ENCODE assay signal across 22 mouse cellular contexts in genomic region chr17:28815384-28816004, GRCm38 (mm10). TPM values are rescaled to one million over a fixed set of nuclear protein-coding genes. Genes with fewer than 3 reads are reported as not detected.
A peak's percentile ranks its signal among the peaks of the same experiment; 100 is the strongest.
DNase-seq lines count a peak whose midpoint lies in the region; ATAC-seq and TF ChIP-seq lines count a peak whose summit lies in the region.
"Had no signal": no experiment of that assay in that cellular context is flagged by ENCODE, and none has a peak within 500 bp of the region (broad histone marks: within the 10 kb centered on the region; RNA-seq: fewer than 3 reads in every experiment).

No protein-coding gene starts in this region.

- no peak for TF ChIP-seq CTCF in heart, postnatal 0 days (IDR thresholded peaks at IDR 0.05; ENCODE audit: low read depth)
- no peak for TF ChIP-seq CTCF in small intestine, adult 2 months (IDR thresholded peaks at IDR 0.05; ENCODE audit: extremely low read depth, insufficient read length, insufficient replicate concordance, low read depth, low read length)

- 45% methylated on average over 10 of the region's 10 CpGs for WGBS in heart, embryonic 11.5 days (ENCODE audit: insufficient replicate concordance)
- WGBS in heart, postnatal 0 days = 18% methylated on average over 10 of the region's 10 CpGs
- WGBS in liver, embryonic 15.5 days (ENCODE audit: insufficient replicate concordance) = 67% methylated on average over 10 of the region's 10 CpGs
- 45% methylated on average over 10 of the region's 10 CpGs for WGBS in small intestine, adult 2 months

- no peak overlapping the region for H3K4me3 ChIP-seq in heart, embryonic 11.5 days (ENCODE audit: low read depth, low read length)
- no peak overlapping the region for H3K4me3 ChIP-seq in heart, postnatal 0 days (ENCODE audit: low read depth, low read length)
- no peak overlapping the region for H3K4me3 ChIP-seq in liver, embryonic 15.5 days (replicated peaks)
- H3K4me3 ChIP-seq in small intestine, adult 2 months (ENCODE audit: low read depth, low read length) = no peak overlapping the region
- H3K4me3 ChIP-seq: hindbrain, embryonic 13.5 days; left cerebral cortex, adult 2 months; lung, embryonic 15.5 days; midbrain, embryonic 10.5 days had no signal

- no peaks in the 10 kb centered on the region for H3K9me3 ChIP-seq in heart, embryonic 11.5 days (replicated peaks; ENCODE audit: control insufficient read depth, low read length)
- no peaks in the 10 kb centered on the region for H3K9me3 ChIP-seq in heart, postnatal 0 days (replicated peaks; ENCODE audit: control insufficient read depth, low read length)
- no peaks in the 10 kb centered on the region for H3K9me3 ChIP-seq in liver, embryonic 15.5 days (replicated peaks)
- H3K9me3 ChIP-seq: hindbrain, embryonic 13.5 days; lung, embryonic 15.5 days; midbrain, embryonic 10.5 days had no signal

- peaks cover 45% of the 10 kb centered on the region for H3K36me3 ChIP-seq in heart, embryonic 11.5 days (ENCODE audit: control insufficient read depth, insufficient read depth, low read length)
- peaks cover 60% of the 10 kb centered on the region for H3K36me3 ChIP-seq in heart, postnatal 0 days (replicated peaks; ENCODE audit: control insufficient read depth, insufficient read depth, low read length)
- peaks cover 100% of the 10 kb centered on the region for H3K36me3 ChIP-seq in liver, embryonic 15.5 days (replicated peaks)
- H3K36me3 ChIP-seq in small intestine, adult 2 months (ENCODE audit: control insufficient read depth, insufficient read depth, low read length) = peaks cover 39% of the 10 kb centered on the region

- no peak overlapping the region; the same call in 1 of the 2 replicates for H3K4me2 ChIP-seq in heart, embryonic 11.5 days
- H3K4me2 ChIP-seq in heart, postnatal 0 days (ENCODE audit: low read depth, low read length) = no peak overlapping the region
- no peak overlapping the region for H3K4me2 ChIP-seq in liver, embryonic 15.5 days
- H3K4me2 ChIP-seq: hindbrain, embryonic 13.5 days; lung, embryonic 15.5 days had no signal

- H3K9ac ChIP-seq in heart, embryonic 11.5 days (ENCODE audit: low read depth, low read length) = no peak overlapping the region
- H3K9ac ChIP-seq in heart, postnatal 0 days (replicated peaks; ENCODE audit: low read depth, low read length) = no peak overlapping the region
- no peak overlapping the region for H3K9ac ChIP-seq in liver, embryonic 15.5 days
- H3K9ac ChIP-seq: hindbrain, embryonic 13.5 days; lung, embryonic 15.5 days had no signal

- ATAC-seq in heart, embryonic 11.5 days (replicated peaks; ENCODE audit: insufficient number of reproducible peaks, low FRiP score, low TSS enrichment) = 0 out of 2 replicates have a peak, but pooled peaks have one; percentile 52
- peak; percentile 65 for ATAC-seq in heart, postnatal 0 days (ENCODE audit: insufficient read depth, low read depth)
- ATAC-seq in liver, embryonic 15.5 days (ENCODE audit: insufficient read depth) = no peak
- ATAC-seq: forebrain, embryonic 16.5 days had no signal

- peak overlapping the region; percentile 79 for H3K27ac ChIP-seq in heart, embryonic 11.5 days (ENCODE audit: low read depth, low read length)
- peak overlapping the region; percentile 22 for H3K27ac ChIP-seq in heart, postnatal 0 days (ENCODE audit: low read depth)
- H3K27ac ChIP-seq in liver, embryonic 15.5 days (replicated peaks) = peak overlapping the region; percentile 38; the same call in 1 of the 2 replicates
- peak overlapping the region; percentile 68 for H3K27ac ChIP-seq in small intestine, adult 2 months (ENCODE audit: insufficient read depth, low read depth, low read length)
- H3K27ac ChIP-seq: hindbrain, embryonic 13.5 days; left cerebral cortex, adult 2 months; lung, embryonic 15.5 days; midbrain, embryonic 10.5 days had no signal

- no peak for DNase-seq in heart, adult 8-10 months (ENCODE audit: low spot score)
- DNase-seq in heart, postnatal 0 days (ENCODE audit: low spot score) = no peak
- no peak for DNase-seq in heart, postnatal 36 days
- no peak for DNase-seq in liver
- DNase-seq in layer of hippocampus, adult 8-10 months (ENCODE audit: low spot score in 2 of 2) = no peak
- DNase-seq: adrenal gland, postnatal 25 days; cerebellum, adult 8-10 months; cerebellum, postnatal 36 days; gastrocnemius, postnatal 14 days; layer of hippocampus, adult 9-11 months; thymus, postnatal 36 days had no signal

- TF ChIP-seq POLR2A in small intestine, adult 2 months (IDR thresholded peaks at IDR 0.05; ENCODE audit: low read depth, low read length) = no peak

- intact Hi-C loops in heart, postnatal 36 days (cut with DNase I) = no loop called here

- no peak for TF ChIP-seq EP300 in heart, postnatal 0 days (IDR thresholded peaks at IDR 0.05; ENCODE audit: low read depth)

- H3K4me1 ChIP-seq in heart, embryonic 11.5 days (ENCODE audit: control insufficient read depth, insufficient read depth, low read length) = peaks cover 19% of the 10 kb centered on the region
- H3K4me1 ChIP-seq in heart, postnatal 0 days (ENCODE audit: control insufficient read depth, insufficient read depth) = no peaks in the 10 kb centered on the region; the same call in 1 of the 2 replicates
- H3K4me1 ChIP-seq in liver, embryonic 15.5 days (replicated peaks) = peaks cover 49% of the 10 kb centered on the region
- H3K4me1 ChIP-seq in small intestine, adult 2 months (ENCODE audit: control insufficient read depth, insufficient read depth, insufficient read length, low read length) = peaks cover 43% of the 10 kb centered on the region
- H3K4me1 ChIP-seq: hindbrain, embryonic 13.5 days; lung, embryonic 15.5 days; midbrain, embryonic 10.5 days had no signal

- no peaks in the 10 kb centered on the region for H3K27me3 ChIP-seq in heart, embryonic 11.5 days (ENCODE audit: control insufficient read depth, insufficient read depth, low read length)
- H3K27me3 ChIP-seq in heart, postnatal 0 days (ENCODE audit: control insufficient read depth, insufficient read depth, low read length) = no peaks in the 10 kb centered on the region
- H3K27me3 ChIP-seq in liver, embryonic 15.5 days = no peaks in the 10 kb centered on the region
- H3K27me3 ChIP-seq in small intestine, adult 2 months (ENCODE audit: control insufficient read depth, insufficient read depth, low read length) = no peaks in the 10 kb centered on the region
- H3K27me3 ChIP-seq: hindbrain, embryonic 13.5 days; lung, embryonic 15.5 days had no signal

RNA-seq across cellular contexts. Expression of gene Brpf3, which starts 14.6 kb away (rescaled TPM):
- polyA plus RNA-seq in heart, embryonic 11.5 days (2014; fragmentation: Nextera tagmentation; extraction: Ambion mirVana) = 12.1 and 13.4 TPM in 2 replicates
- 10 to 100 TPM in 3 of 4 experiments, 1 to 10 TPM in 1; 8.5 to 15.3 (median 14.6) TPM for total RNA-seq in heart, adult 8-10 months (2022)
- total RNA-seq in heart, postnatal 0 days (2014; rRNA removed; ENCODE audit: low replicate concordance) = 4.6 and 27.8 TPM in 2 replicates
- polyA plus RNA-seq in heart, postnatal 0 days (2015; fragmentation: Nextera tagmentation; extraction: Ambion mirVana) = 2.7 and 3.4 TPM in 2 replicates
- 10 to 100 TPM; 15.9 to 17.3 TPM for total RNA-seq in heart, postnatal 36 days (2021)
- 74.7 and 78.4 TPM in 2 replicates for polyA plus RNA-seq in liver, embryonic 15.5 days (2015; fragmentation: Nextera tagmentation; extraction: Ambion mirVana)
- polyA plus RNA-seq in small intestine, adult 2 months (2012; rRNA removed) = 39.3 and 109 TPM in 2 replicates
- total RNA-seq in layer of hippocampus, adult 8-10 months (2022) = 10 to 100 TPM; 39.8 to 56.2 (median 50.5) TPM

RNA-seq across cellular contexts. Expression of gene Pnpla1, which starts 42.7 kb away (rescaled TPM):
- 0.06 TPM in 1 of 2 replicates, not detected in the other for polyA plus RNA-seq in heart, embryonic 11.5 days (2014; fragmentation: Nextera tagmentation; extraction: Ambion mirVana)
- under 1 TPM in 2 of 4 experiments, not detected in 2; 0.05 to 0.11 TPM for total RNA-seq in heart, adult 8-10 months (2022)
- total RNA-seq in heart, postnatal 0 days (2014; rRNA removed; ENCODE audit: low replicate concordance) = not detected in 2 replicates
- polyA plus RNA-seq in heart, postnatal 0 days (2015; fragmentation: Nextera tagmentation; extraction: Ambion mirVana) = 0.03 and 0.04 TPM in 2 replicates
- not detected for total RNA-seq in heart, postnatal 36 days (2021)
- 0.06 and 0.13 TPM in 2 replicates for polyA plus RNA-seq in liver, embryonic 15.5 days (2015; fragmentation: Nextera tagmentation; extraction: Ambion mirVana)
- polyA plus RNA-seq in small intestine, adult 2 months (2012; rRNA removed) = 0.46 and 0.77 TPM in 2 replicates
- total RNA-seq in layer of hippocampus, adult 8-10 months (2022) = under 1 TPM; 0.43 to 0.84 (median 0.70) TPM
- total RNA-seq: heart, postnatal 10 days had no signal
- polyA plus RNA-seq: brain, embryonic 14.5 days; forebrain, embryonic 16.5 days; hindbrain, embryonic 13.5 days; lung, embryonic 15.5 days; midbrain, embryonic 10.5 days; midbrain, postnatal 0 days had no signal

RNA-seq across cellular contexts. Expression of gene Mapk13, which starts 46.4 kb away (rescaled TPM):
- 2.6 and 2.9 TPM in 2 replicates for polyA plus RNA-seq in heart, embryonic 11.5 days (2014; fragmentation: Nextera tagmentation; extraction: Ambion mirVana)
- total RNA-seq in heart, adult 8-10 months (2022) = under 1 TPM in 2 of 4 experiments, not detected in 2; 0.16 to 0.83 TPM
- 0.65 and 3.8 TPM in 2 replicates for total RNA-seq in heart, postnatal 0 days (2014; rRNA removed; ENCODE audit: low replicate concordance)
- 0.78 and 1.1 TPM in 2 replicates for polyA plus RNA-seq in heart, postnatal 0 days (2015; fragmentation: Nextera tagmentation; extraction: Ambion mirVana)
- total RNA-seq in heart, postnatal 36 days (2021) = under 1 TPM in 1 of 2 experiments, not detected in 1; 0.19 TPM
- 7.3 and 8.9 TPM in 2 replicates for polyA plus RNA-seq in liver, embryonic 15.5 days (2015; fragmentation: Nextera tagmentation; extraction: Ambion mirVana)
- polyA plus RNA-seq in small intestine, adult 2 months (2012; rRNA removed) = 108 and 266 TPM in 2 replicates
- 1 to 10 TPM; 1.0 to 3.5 (median 2.0) TPM for total RNA-seq in layer of hippocampus, adult 8-10 months (2022)

Comparison
In these comparisons a context has a peak if more than half of its experiments do, and no peak if none do; other contexts are left out.
1. H3K27ac ChIP-seq: peak in every context shown above with its lines; median percentile 79 in heart, embryonic 11.5 days; 68 in small intestine, adult 2 months; 38 in liver, embryonic 15.5 days; 22 in heart, postnatal 0 days.